Mouse (Mus musculus) kidney, adult 2 months (tissue): Measurements from ENCODE around the gene Mab21l3.

Source experiments
- CTCF ChIP-seq: fragments of 200-500 bp; conservative IDR thresholded peaks from 2 replicates; pipeline ENCODE4 v1.5.1; 2011; ENCODE audit warnings: low read depth, mild to moderate bottlenecking, control low read depth, low read length, moderate library complexity, mixed read lengths; ENCODE audit not compliant: insufficient read depth, insufficient read length
- POLR2A ChIP-seq: fragments of 200-500 bp; IDR thresholded peaks from one replicate; pipeline ENCODE4 v1.6.1; 2011; ENCODE audit warnings: low read depth, low read length, control low read depth

GRCm38 (mm10) chr3:101803764-101804163 is 45.0 kb downstream of the Mab21l3 start:
- TF ChIP-seq CTCF (no peak), POLR2A (no peak)
